Mouse (Mus musculus) neural tube, postnatal 0 days (tissue): ENCODE data around the gene Gal3st4. TPM values are rescaled to one million over a fixed set of nuclear protein-coding genes. Genes with fewer than 3 reads are reported as not detected.

Experiments used
- polyA plus RNA-seq: library from polyadenylated mRNA; unstranded; fragments of >200 nt; fragmentation: Nextera tagmentation; extraction: Ambion mirVana; gene quantifications from 2 replicates; pipeline ENCODE4 v1.2.1, GENCODE M21; 2015

Gene Gal3st4
- polyA plus RNA-seq, result 3.7 and 4.4 TPM in 2 replicates

DNA sequence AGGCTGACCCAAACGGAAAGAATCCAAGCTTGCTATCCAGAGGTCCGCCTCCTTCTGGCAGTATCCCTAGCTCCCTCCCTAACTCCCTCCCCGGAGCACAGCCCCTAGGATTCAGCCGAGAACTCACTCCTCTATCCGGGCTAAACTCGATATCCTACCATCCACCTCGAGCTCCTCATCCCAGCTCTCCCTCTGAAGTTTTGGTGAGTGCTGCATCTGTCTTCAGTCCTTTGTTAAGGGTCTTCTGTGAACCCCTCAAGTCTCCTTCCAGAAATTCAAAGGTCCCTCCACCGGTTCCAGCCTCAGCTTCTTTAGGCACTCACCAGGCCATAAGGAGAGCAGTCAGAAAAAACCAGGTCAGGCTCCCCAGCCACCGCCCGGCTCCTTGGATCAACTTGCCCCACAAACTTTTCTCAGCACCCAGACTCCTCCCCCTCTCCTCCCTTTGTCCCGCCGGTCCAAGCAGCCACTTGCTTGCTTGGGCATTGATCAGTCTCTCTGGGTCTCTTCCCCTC is at the start of gene Gal3st4:
Gene Gal3st4, minus strand, starts transcription at position 432 of the 515 bp plus-strand sequence.

DNA sequence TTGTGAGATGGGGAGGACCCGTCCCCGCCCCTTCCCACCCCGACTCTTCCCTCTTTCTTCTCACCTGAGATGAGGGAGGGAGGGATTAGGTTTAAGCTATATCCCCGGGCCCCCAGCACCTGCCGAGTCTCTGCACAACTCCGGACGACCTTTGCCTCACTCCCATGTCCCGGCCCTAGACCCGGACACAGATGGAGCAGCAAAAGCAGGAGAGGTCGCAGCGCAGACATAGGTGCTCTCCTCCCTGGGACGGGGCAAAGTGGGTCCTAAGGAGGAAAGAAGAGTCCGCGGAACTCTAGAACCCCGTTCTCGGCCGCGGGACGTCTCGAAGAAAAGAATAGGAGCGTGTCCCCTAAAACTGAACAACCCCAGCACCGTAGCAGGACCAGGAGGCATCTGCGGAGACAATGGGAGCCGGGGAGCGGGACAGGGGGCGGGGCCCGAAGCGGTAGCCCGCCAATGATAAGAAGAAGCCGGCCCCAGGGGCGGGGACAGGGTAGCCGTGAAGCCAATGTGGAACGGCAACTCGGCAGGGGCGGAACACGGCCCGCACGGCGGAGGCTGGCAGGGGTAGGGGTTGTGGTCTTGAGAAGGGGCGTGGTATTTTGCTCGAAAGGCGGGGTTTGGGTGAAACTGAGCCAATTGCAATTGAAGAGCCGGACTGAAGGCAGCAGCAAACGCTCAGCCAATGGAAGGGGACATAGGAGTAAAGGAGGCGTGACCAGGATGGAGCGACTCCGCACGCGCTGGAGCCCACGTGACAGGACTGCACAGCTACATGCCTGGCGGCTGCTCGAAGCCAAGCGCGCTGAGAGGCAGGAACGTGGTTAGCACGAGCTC is 7.2 kb upstream of the Gal3st4 start, which contains the start of the genes Gm43720, Gpc2 and Stag3:
Gene Gm43720, minus strand, starts transcription at position 374 of the 840 bp plus-strand sequence.
Gene Gpc2, minus strand, starts transcription at position 421 of the 840 bp plus-strand sequence.
Gene Stag3, plus strand, starts transcription at position 656 of the 840 bp plus-strand sequence.

DNA sequence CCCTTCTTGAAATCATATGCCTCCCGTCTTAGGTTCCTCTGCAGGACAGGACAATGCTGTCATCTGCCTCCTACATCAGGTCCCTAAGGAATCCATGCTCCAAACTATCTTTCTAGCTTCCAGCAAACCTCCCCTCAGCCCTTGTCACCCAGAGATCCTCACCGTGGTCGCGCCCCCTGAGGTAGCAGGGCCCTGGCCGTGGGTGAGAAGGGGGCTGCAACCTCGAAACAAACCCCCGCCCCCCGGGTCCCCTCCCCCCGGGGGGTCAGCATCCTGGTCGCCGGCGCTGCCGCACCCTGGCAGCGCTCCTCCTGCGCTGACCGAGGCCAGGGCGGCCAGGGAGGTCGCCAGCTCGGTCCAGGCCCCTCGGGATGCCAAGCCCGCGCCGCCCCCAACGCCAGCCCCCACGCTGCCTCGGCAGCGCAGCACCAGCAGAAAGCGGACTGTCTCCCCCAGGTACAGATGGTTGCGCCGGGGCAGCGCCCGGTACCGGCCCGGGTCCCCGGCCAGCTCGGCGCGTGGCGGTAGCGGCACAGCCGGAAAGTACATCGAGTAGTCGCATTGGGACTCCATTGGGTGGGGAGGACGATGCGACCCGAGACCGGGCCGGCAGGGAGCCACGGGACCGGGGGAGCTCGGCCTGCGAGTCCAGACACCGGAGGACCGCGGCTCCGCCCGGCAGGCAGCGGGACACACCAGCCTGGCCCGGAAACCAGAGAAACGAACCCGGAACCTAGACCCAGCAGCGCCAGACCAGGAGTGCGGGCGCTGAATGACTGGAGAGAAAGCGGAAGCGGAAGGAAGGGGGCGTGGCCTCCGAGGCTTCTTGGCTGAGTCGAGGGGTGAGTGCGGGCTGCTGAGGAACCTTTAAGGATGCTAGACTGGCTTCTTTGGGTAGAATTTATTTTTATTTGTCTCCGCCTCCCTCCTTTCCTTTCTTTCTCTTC is 9.1 kb downstream of the Gal3st4 start, which contains the start of gene BC037034:
Gene BC037034, minus strand, starts transcription at position 774 of the 947 bp plus-strand sequence.

DNA sequence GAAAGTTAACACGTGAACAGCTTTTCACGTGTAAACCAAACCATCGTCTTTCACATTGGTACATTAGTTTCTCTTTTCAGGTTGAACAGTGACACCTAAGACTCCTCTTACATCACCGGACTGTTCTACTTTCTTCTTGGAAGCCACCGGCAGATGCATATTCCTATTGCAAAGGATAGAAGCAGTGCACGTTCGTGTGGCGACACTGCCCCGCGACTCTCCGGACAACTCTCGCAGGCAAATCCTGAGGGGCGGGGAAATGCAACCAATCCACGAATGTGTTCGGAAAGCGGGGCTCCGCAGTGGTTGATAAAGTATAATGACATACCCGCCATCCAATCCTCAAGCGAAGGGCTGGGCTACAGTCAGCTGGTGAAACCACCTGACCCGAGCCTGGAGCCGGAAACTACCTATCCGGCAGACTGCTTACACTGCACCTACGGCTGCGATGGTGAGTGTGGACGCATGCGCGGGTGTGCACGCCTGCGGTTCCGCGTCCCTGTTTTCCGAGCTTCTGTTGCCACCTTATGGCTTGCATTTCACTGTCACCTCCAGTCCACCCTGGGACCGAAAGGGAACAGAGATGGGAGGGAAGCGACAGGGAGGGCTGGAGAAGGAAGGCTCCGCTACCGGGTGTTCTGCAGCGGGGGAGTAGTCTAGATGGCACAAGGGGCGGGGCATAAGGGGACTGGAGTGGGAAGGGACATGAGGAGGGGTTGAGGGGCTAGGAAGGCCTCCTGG is 17.1 kb downstream of the Gal3st4 start, which contains the start of gene Lamtor4:
Gene Lamtor4, plus strand, starts transcription at position 130 of the 741 bp plus-strand sequence.

DNA sequence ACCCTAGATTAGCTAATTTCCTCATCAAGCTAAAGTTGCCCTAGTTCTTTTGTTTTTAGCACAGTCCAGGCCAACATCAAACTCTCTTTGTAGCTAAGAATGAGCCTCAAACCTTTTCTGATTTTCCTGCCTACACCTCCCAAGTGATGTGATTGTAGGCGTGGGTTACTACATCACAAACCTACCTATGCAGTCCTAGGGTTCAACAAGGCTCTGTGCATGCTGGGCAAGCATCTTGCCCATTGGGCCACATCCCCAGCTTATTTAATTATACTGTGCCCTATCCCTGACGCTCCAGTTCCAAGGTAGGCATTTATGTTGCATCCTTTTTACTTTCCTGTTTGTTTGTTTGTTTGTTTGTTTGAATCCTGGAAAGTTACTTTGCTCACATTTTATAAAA is 46.9 kb downstream of the Gal3st4 start, which contains the start of gene Nxpe5:
Gene Nxpe5, plus strand, starts transcription at position 199 of the 400 bp plus-strand sequence.

Other genes with a start within 250 kb of the Gal3st4 start
- not detected in 2 replicates for gene Smok3c, start 219.6 kb downstream of the Gal3st4 start, polyA plus RNA-seq
- gene Zkscan1, start 187.8 kb downstream of the Gal3st4 start, polyA plus RNA-seq, result 11.5 and 12.2 TPM in 2 replicates
- 44.6 and 50.0 TPM in 2 replicates for gene Zscan21, start 155.9 kb downstream of the Gal3st4 start, polyA plus RNA-seq
- 13.4 and 14.7 TPM in 2 replicates for gene Zfp113, start 117.1 kb downstream of the Gal3st4 start, polyA plus RNA-seq
- 286 and 325 TPM in 2 replicates for gene Cops6, start 111.8 kb downstream of the Gal3st4 start, polyA plus RNA-seq
- 13.9 and 15.4 TPM in 2 replicates for gene Ap4m1, start 100.8 kb downstream of the Gal3st4 start, polyA plus RNA-seq
- gene Mcm7, start 100.4 kb downstream of the Gal3st4 start, polyA plus RNA-seq, result 31.9 and 36.3 TPM in 2 replicates
- gene Taf6, start 85.4 kb downstream of the Gal3st4 start, polyA plus RNA-seq, result 37.5 and 48.1 TPM in 2 replicates
- 20.7 and 23.5 TPM in 2 replicates for gene Cnpy4, start 85.4 kb downstream of the Gal3st4 start, polyA plus RNA-seq
- gene Mblac1, start 78.5 kb downstream of the Gal3st4 start, polyA plus RNA-seq, result 11.7 and 12.8 TPM in 2 replicates
- gene Nxpe5, start 46.9 kb downstream of the Gal3st4 start, polyA plus RNA-seq, result not detected in 2 replicates
- 130 and 140 TPM in 2 replicates for gene Lamtor4, start 17.4 kb downstream of the Gal3st4 start, polyA plus RNA-seq
- gene BC037034, start 8.8 kb downstream of the Gal3st4 start, polyA plus RNA-seq, result 22.4 and 23.7 TPM in 2 replicates
- 0.05 and 0.21 TPM in 2 replicates for gene Gm43720, start 7.1 kb upstream of the Gal3st4 start, polyA plus RNA-seq
- 20.1 and 24.6 TPM in 2 replicates for gene Gpc2, start 7.2 kb upstream of the Gal3st4 start, polyA plus RNA-seq
- 8.2 and 13.0 TPM in 2 replicates for gene Stag3, start 7.4 kb upstream of the Gal3st4 start, polyA plus RNA-seq
- not detected in 2 replicates for gene Pvrig, start 69.1 kb upstream of the Gal3st4 start, polyA plus RNA-seq
- gene Zfp157, start 168.6 kb upstream of the Gal3st4 start, polyA plus RNA-seq, result 38.8 and 42.6 TPM in 2 replicates